Mouse (Mus musculus) bone marrow macrophage, adult 2 months (primary cell): ENCODE results near the gene Olfr1055.
"Not testable (repeated sequence)": the region's sequence is repeated elsewhere in the genome, so short reads cannot be mapped to it uniquely, and the experiment has no call there.

Experiments
- CTCF ChIP-seq: IDR thresholded peaks from 2 replicates; pipeline ENCODE4 v1.5.1; 2012; ENCODE audit warnings: low read depth, mild to moderate bottlenecking, low read length, moderate library complexity
- POLR2A ChIP-seq: IDR thresholded peaks from 2 replicates; pipeline ENCODE4 v1.6.1; 2012; ENCODE audit warnings: mild to moderate bottlenecking, low read depth, low read length, borderline replicate concordance

DNA sequence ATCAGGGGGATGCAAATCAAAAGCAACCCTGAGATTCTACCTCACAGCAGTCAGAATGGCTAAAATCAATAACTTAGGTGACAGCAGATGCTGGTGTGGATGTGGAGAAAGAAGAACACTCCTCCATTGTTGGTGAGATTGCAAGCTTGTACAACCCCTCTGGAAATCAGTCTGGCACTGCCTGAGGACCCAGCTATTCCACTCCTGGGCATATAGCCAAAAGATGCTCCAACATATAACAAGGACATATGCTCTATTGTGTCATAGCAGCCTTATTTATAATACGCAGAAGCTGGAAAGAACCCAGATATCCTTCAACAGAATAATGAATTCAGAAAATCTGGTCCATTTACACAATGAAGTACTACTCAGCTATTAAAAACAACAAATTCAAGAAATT lies 1.7 kb upstream of the Olfr1055 start:
- TF ChIP-seq CTCF, POLR2A: not testable (repeated sequence)
